Mouse (Mus musculus) neural tube, embryonic 11.5 days (tissue): ENCODE measurements at regions not wholly inside any gene's neighbourhood (a gene's known extent, or its start where the extent isn't known, plus 50 kb on each side); places are given as distances from the start of the nearest gene placed in this dataset.

ENCODE experiments used
- ATAC-seq: fragments of 200-750 bp; cut with Nextera tagmentation; 2 replicates; pipeline ENCODE4 v1.8.0; 2017; ENCODE audit warnings: moderate number of reproducible peaks, mild to moderate bottlenecking, moderate TSS enrichment, moderate library complexity; ENCODE audit not compliant: insufficient read depth, low FRiP score, low TSS enrichment
- DNase-seq: peaks from one replicate; pipeline ENCODE4 v3.0.0-alpha.2; 2015; ENCODE audit warnings: low spot score
- H3K27ac ChIP-seq: fragments of 300-500 bp; sonication (generic); 2 replicates; pipeline ENCODE4 v1.5.1; 2014; ENCODE audit warnings: low read depth, mild to moderate bottlenecking, low read length
- H3K27me3 ChIP-seq: fragments of 300-500 bp; sonication (generic); 2 replicates; pipeline ENCODE4 v1.6.1; 2014; ENCODE audit warnings: mild to moderate bottlenecking, low read length, mixed read lengths; ENCODE audit not compliant: control insufficient read depth, insufficient read depth
- H3K36me3 ChIP-seq: fragments of 300-500 bp; sonication (generic); 2 replicates; pipeline ENCODE4 v1.6.1; 2014; ENCODE audit warnings: mild to moderate bottlenecking, low read length, moderate library complexity, mixed read lengths; ENCODE audit not compliant: control insufficient read depth, insufficient read depth
- H3K4me1 ChIP-seq: fragments of 300-500 bp; sonication (generic); 2 replicates; pipeline ENCODE4 v1.6.1; 2014; ENCODE audit warnings: low read length, mixed read lengths; ENCODE audit not compliant: control insufficient read depth, insufficient read depth
- H3K4me2 ChIP-seq: fragments of 300-500 bp; sonication (generic); 2 replicates; pipeline ENCODE4 v1.6.1; 2014; ENCODE audit warnings: low read depth, mild to moderate bottlenecking, moderate library complexity
- H3K4me3 ChIP-seq: fragments of 300-500 bp; sonication (generic); 2 replicates; pipeline ENCODE4 v1.5.1; 2014; ENCODE audit warnings: low read depth, low read length
- H3K9ac ChIP-seq: fragments of 300-500 bp; sonication (generic); 2 replicates; pipeline ENCODE4 v1.6.1; 2014; ENCODE audit warnings: mild to moderate bottlenecking, low read length
- H3K9me3 ChIP-seq: fragments of 300-500 bp; sonication (generic); 2 replicates; pipeline ENCODE4 v1.6.1; 2016; ENCODE audit warnings: low read length; ENCODE audit not compliant: control insufficient read depth
- WGBS: fragments of 180-500 bp; shearing (Covaris S2); extraction: QIAGEN DNeasy Blood & Tissue Kit; methylation state at CpG from one replicate; pipeline ENCODE4 v1.1.7; 2014; 5-methylcytosine and 5-hydroxymethylcytosine counted together

GRCm38 (mm10) chr9:86961663-86962062, 53.7 kb upstream of the Ripply2 start:
- Histone ChIP-seq H3K9ac (no peak overlapping the region), H3K27me3 (no peaks in the 10 kb centered on the region), H3K4me2 (no peak overlapping the region), H3K4me1 (no peaks in the 10 kb centered on the region), H3K27ac (no peak overlapping the region), H3K9me3 (no peaks in the 10 kb centered on the region), H3K36me3 (no peaks in the 10 kb centered on the region), H3K4me3 (no peak overlapping the region)
- DNase-seq (peak; percentile 24), ATAC-seq (no peak)
- 74% methylated on average over 3 of the region's 3 CpGs for WGBS

GRCm38 (mm10) chr9:86957076-86957475, 58.3 kb upstream of the Ripply2 start:
- Histone ChIP-seq H3K4me1 (no peaks in the 10 kb centered on the region), H3K27me3 (no peaks in the 10 kb centered on the region), H3K4me2 (no peak overlapping the region), H3K9ac (no peak overlapping the region), H3K36me3 (no peaks in the 10 kb centered on the region), H3K27ac (no peak overlapping the region), H3K4me3 (no peak overlapping the region), H3K9me3 (no peaks in the 10 kb centered on the region)
- WGBS: 93% methylated on average over 1 of the region's 1 CpGs
- ATAC-seq: no peak
- DNase-seq: no peak

- Histone ChIP-seq H3K4me2 (no peak overlapping the region), H3K27ac (no peak overlapping the region), H3K9ac (no peak overlapping the region), H3K9me3 (no peaks in the 10 kb centered on the region), H3K4me3 (no peak overlapping the region), H3K27me3 (no peaks in the 10 kb centered on the region), H3K4me1 (no peaks in the 10 kb centered on the region), H3K36me3 (no peaks in the 10 kb centered on the region)
- no peak for DNase-seq
- 81% methylated on average over 3 of the region's 3 CpGs for WGBS
- no peak for ATAC-seq
Measured at GRCm38 (mm10) chr9:86955720-86956119, 59.6 kb upstream of the Ripply2 start.

GRCm38 (mm10) chr9:86951958-86952509, 63.3 kb upstream of the Ripply2 start:
- no peaks in the 10 kb centered on the region for H3K9me3 ChIP-seq
- no peak overlapping the region for H3K9ac ChIP-seq
- no peak overlapping the region for H3K4me2 ChIP-seq
- H3K4me3 ChIP-seq: no peak overlapping the region
- H3K27ac ChIP-seq: no peak overlapping the region
- no peaks in the 10 kb centered on the region for H3K36me3 ChIP-seq
- no peak for ATAC-seq
- no peaks in the 10 kb centered on the region for H3K27me3 ChIP-seq
- no peak for DNase-seq
- 69% methylated on average over 11 of the region's 11 CpGs for WGBS
- no peaks in the 10 kb centered on the region for H3K4me1 ChIP-seq

GRCm38 (mm10) chr9:86949885-86950284, 65.5 kb upstream of the Ripply2 start:
- no peaks in the 10 kb centered on the region for H3K36me3 ChIP-seq
- H3K4me1 ChIP-seq: no peaks in the 10 kb centered on the region
- no peak overlapping the region for H3K4me3 ChIP-seq
- no peaks in the 10 kb centered on the region for H3K9me3 ChIP-seq
- ATAC-seq (no peak), DNase-seq (no peak)
- no peak overlapping the region for H3K27ac ChIP-seq
- H3K27me3 ChIP-seq: no peaks in the 10 kb centered on the region
- H3K4me2 ChIP-seq: no peak overlapping the region
- WGBS: 3% methylated on average over 1 of the region's 1 CpGs
- no peak overlapping the region for H3K9ac ChIP-seq

- no peak overlapping the region for H3K4me3 ChIP-seq
- no peak overlapping the region for H3K27ac ChIP-seq
- H3K9ac ChIP-seq: no peak overlapping the region
- no peaks in the 10 kb centered on the region for H3K27me3 ChIP-seq
- no peaks in the 10 kb centered on the region for H3K9me3 ChIP-seq
- no peaks in the 10 kb centered on the region for H3K4me1 ChIP-seq
- 51% methylated on average over 3 of the region's 3 CpGs for WGBS
- no peak overlapping the region for H3K4me2 ChIP-seq
- no peaks in the 10 kb centered on the region for H3K36me3 ChIP-seq
- ATAC-seq: no peak
- DNase-seq: no peak
Measured at GRCm38 (mm10) chr9:86931196-86931595, 50.7 kb upstream of the Snap91 start.
